Mouse (Mus musculus): ENCODE results near the gene Lrp5.
A peak's percentile ranks its signal among the peaks of the same experiment; 100 is the strongest.
"Not testable (repeated sequence)": the region's sequence is repeated elsewhere in the genome, so short reads cannot be mapped to it uniquely, and the experiment has no call there.

Gene Lrp5

GRCm38 (mm10) chr19:3612534-3613273 is 73.7 kb downstream of the Lrp5 start:
- no peak for DNase-seq (ENCODE audit: low spot score in 2 of 2)

GRCm38 (mm10) chr19:3611730-3612129 is 74.6 kb downstream of the Lrp5 start:
- no peak for DNase-seq (ENCODE audit: low spot score in 2 of 2)

DNA sequence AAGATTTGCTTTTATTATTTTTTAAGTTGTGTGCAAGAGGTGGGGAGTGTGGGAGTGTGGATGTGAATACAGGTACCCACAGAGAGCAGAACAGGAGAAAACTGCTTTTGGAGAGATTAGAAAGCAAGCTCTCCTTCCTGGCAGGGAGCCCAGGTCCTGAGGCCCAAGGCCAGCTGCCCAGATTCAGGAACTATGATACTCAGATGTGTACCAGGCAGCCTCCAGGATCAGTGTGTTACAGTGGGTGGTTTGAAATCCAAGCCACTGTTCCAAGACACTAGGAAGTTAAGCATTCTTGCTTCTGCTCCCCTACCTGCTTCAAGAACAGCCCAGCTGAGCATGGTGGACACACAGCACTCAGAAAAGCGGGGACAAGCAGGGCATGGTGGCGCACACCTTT is 75.5 kb downstream of the Lrp5 start:
- DNase-seq (ENCODE audit: low spot score in 2 of 2): no peak

DNA sequence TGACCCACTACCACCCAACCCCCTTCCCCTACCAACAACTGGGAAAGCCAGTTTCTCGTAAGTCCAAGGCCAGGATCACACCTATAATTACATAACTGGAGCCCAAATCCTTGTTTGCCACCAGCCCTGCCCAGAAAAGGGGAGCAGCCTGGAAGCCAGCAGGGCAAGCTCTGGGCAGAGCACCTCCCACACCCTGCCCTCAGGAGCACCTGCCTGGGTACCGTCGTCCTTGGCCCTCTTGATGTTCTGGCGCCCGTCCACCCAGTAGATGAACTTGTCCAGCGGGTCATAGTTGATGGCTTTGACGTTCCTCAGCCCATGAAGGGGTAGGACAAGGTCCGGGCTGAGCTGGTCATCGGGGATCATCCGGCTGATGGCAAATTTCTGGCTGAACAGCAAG is 76.5 kb downstream of the Lrp5 start:
- no peak for DNase-seq (ENCODE audit: low spot score in 2 of 2)

- DNase-seq (ENCODE audit: low spot score in 2 of 2): no peak
Observed at GRCm38 (mm10) chr19:3594316-3594715, 92.0 kb downstream of the Lrp5 start.

GRCm38 (mm10) chr19:3593379-3594055 is 92.8 kb downstream of the Lrp5 start:
- no peak for DNase-seq (ENCODE audit: low spot score in 2 of 2)

GRCm38 (mm10) chr19:3589968-3590367 is 96.4 kb downstream of the Lrp5 start:
- no peak for DNase-seq (ENCODE audit: low spot score in 2 of 2)

- DNase-seq (ENCODE audit: low spot score in 2 of 2): no peak
Observed at GRCm38 (mm10) chr19:3589547-3589946, 96.8 kb downstream of the Lrp5 start.

DNA sequence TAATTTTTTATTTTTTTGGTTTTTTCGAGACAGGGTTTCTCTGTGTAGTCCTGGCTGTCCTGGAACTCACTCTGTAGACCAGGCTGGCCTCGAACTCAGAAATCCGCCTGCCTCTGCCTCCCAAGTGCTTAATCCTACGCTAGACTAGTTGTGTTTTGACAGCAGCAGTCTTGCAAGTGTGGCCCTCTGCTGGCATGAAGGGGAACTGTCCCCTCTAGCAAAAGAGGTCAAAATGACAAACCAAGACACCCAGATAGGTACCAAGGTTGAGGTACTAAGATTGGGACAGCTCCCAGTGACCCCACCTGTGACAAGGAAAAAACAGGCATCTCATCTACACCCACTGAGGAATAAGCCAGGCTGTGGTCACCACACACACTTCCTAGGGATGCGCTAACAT is 98.6 kb downstream of the Lrp5 start:
- not testable (repeated sequence) for DNase-seq (ENCODE audit: low spot score in 2 of 2)

DNA sequence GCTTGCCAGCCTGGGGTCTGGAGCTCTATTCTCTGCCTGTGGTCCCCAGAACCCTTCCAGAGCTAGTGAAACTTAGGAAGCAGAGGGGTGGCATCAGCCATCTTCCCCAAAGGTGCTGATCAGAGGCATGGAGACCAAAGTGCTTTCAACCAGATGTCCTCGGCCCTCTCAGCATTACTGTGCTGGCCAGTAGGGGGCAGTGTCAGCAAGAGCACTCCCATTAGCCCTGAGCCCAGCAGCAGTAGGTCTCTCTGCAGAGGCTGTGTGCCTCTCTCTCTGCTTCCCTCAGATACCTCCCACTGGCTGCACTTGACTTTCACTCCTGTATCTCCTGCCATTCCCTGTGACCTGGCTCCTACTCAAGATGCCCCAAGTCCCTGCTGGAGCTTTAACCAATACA is 99.8 kb downstream of the Lrp5 start:
- DNase-seq (ENCODE audit: low spot score in 2 of 2): no peak

DNA sequence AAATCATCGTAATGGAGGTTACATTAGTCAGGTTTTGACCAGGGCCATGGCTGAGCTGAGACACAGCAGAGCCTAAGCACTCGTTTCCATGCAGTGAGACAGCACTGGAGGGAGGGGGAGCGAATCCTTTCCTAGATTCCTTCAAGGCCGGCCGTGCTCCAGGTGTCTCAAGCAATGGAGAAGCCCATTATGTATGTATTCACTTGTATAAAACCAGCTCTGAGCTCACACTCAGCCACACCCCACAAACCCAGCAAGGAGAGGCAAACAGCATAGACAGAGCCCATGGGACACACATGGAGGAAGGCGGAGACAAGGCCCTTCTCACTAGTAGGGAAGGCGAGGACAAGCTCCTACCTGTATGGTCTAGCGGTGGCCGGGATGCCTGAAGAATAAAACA is 100.3 kb downstream of the Lrp5 start:
- no peak for DNase-seq (ENCODE audit: low spot score in 2 of 2)

DNA sequence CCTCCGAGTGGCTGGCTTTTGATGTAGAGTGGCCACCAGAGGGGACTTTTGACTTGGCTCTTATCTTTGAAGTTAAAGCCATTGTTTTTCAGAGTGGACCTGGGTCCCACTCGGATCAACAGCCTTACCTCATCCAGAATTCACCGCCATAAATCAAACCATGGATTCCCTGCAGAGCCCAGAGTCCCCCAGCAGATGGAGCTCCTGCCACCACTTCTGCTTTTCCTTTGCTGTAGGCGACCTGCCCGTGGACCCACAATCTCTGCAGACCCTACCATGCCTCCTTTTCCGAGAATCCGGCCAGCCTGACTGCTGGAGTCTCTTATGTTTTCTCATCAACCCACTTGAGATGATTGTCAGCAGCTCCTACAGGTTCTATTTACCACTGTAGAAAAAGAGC is 105.0 kb downstream of the Lrp5 start:
- peak in 1 of 2 experiments; percentile 65 for DNase-seq (ENCODE audit: low spot score in 2 of 2)

GRCm38 (mm10) chr19:3577911-3578290 is 108.5 kb downstream of the Lrp5 start:
- no peak for DNase-seq (ENCODE audit: low spot score in 2 of 2)

DNA sequence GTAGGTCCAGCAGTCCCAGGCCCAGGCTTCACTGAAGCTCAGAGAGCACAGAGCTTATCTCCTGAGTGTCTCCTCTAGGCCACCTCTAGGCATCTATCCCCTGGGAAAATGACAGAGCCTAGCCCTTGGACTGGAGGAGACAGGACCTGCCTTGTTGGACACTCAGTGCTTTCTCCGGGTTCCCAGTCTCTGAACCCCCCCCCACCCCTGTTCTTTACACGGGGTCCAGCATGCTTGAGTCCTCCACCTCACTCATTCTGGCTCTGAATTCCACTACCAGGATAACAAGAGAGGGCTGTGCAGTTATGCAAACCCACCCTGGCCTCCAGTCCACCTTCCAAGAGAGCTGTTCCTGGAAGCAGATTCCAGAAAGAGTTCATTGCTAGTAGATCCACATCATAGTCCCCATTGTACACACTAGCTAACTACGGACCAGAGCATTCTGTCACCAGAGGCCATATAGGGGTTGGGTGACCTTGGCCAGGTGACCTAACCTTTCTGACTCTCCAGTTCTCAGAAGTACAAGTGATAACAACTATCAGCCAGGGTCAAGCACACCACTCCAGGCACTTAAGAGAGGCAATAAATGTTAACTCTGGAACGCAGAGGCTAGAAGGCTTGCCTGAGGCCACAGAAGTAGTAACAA is 109.0 kb downstream of the Lrp5 start:
- DNase-seq (ENCODE audit: low spot score in 2 of 2): no peak

- DNase-seq (ENCODE audit: low spot score in 2 of 2): no peak
Observed at GRCm38 (mm10) chr19:3576451-3577264, 109.7 kb downstream of the Lrp5 start.

GRCm38 (mm10) chr19:3575632-3576384 is 110.6 kb downstream of the Lrp5 start, which contains the start of gene Ppp6r3:
Gene Ppp6r3 (minus strand): TSS chr19:3575749.
- DNase-seq (ENCODE audit: low spot score in 2 of 2): peak; percentile 98

- DNase-seq (ENCODE audit: low spot score in 2 of 2): no peak
Observed at GRCm38 (mm10) chr19:3575276-3575631, 111.1 kb downstream of the Lrp5 start.

DNA sequence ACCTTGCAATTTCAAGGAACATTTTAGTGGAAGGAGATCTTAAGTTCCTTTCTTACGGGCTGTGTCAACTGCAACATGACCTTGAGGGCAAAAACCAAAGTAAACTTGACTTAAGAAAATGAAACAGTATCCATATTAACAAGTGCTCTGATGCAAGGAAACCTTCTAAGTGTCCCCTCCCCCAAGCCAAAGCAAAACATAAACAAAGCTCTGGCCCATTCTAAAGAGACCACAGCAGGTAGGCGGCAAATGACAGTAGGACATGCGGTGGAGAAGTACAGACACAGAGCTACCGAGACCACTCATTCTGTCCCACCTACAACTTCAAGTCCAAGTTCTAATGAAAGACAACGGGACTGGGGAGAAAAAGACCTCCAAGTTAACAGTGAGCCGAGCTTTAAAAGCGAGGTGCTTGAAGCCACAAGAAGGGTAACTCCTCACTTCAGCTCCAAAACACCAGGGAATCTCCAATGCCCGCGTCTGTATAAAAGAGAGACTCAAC is 111.7 kb downstream of the Lrp5 start:
- no peak for DNase-seq (ENCODE audit: low spot score in 2 of 2)

DNA sequence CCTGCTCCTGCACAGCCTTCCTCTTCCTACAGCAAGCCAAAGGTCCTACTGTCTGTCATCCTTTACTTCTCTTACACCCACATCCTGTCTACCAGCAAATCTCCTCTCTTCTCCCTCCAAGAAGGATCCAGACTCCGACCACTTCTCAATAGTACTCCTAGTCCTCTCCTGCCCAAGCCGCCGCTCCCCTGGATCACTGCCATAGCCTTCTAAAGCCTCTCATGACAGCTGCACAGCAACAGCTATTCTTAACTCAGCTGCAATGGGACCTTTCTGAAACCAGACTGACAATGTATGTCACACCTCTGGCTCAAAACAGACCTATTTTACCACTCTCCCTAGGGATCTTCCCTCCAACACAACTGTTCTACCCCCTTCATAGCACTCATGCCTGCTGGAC is 122.1 kb downstream of the Lrp5 start:
- DNase-seq (ENCODE audit: low spot score in 2 of 2): no peak

GRCm38 (mm10) chr19:3562752-3563151 is 123.6 kb downstream of the Lrp5 start:
- no peak for DNase-seq (ENCODE audit: low spot score in 2 of 2)

DNA sequence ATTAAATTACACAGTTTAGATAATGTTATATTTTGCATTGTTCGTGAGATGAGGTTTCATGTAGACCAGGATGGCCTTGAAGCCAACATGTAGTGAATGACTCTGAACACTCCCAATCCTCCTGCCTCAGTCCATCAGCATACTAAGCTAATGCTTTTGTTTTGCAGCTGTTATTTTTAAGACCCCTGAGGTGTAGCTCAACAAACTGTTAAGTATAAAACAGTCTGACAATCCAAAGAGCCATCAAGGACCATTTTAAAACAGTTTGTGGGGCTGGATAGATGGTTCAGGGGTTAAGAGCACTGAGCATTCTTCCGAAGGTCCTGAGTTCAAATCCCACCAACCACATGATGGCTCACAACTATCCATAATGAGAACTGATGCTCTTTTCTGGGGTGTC is 124.1 kb downstream of the Lrp5 start:
- DNase-seq (ENCODE audit: low spot score in 2 of 2): no peak

All from frontal cortex, postnatal 10 days (tissue).